Mouse (Mus musculus) small intestine, adult 2 months (tissue): ENCODE results near the gene Themis.

ENCODE experiments used
- CTCF ChIP-seq: fragments of 200-500 bp; IDR thresholded peaks from 2 replicates; pipeline ENCODE4 v1.5.1; 2012; ENCODE audit warnings: low read depth, mild to moderate bottlenecking, control low read depth, inconsistent platforms, low read length, moderate library complexity, mixed read lengths; ENCODE audit not compliant: insufficient replicate concordance, insufficient read length; ENCODE audit errors: extremely low read depth
- POLR2A ChIP-seq: fragments of 200-500 bp; IDR thresholded peaks from 2 replicates; pipeline ENCODE4 v1.6.1; 2012; ENCODE audit warnings: low read depth, mild to moderate bottlenecking, control low read depth, inconsistent platforms, low read length, moderate library complexity

DNA sequence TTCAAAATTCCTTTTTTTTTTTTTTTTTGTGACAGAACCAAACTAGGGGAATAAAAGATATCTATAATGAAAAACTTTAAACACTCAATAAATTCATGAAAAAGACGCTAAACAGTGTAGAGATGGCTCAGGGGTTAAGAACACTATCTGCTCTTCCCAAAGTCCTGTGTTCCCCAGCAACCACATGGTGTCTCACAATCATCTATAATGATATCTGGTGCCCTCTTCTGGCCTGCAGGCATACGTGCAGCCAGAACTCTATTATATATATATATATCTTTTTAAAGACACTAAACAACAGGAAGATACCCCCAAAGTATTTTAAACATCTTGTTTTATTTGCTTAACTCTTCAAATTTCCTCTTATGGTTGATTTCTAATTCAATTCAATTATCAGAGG is 62.0 kb downstream of the Themis start:
- TF ChIP-seq CTCF, result no peak
- no peak for TF ChIP-seq POLR2A
